Mouse (Mus musculus) T-helper 17 cell (primary cell): ENCODE measurements at regions not wholly inside any gene's neighbourhood (a gene's known extent, or its start where the extent isn't known, plus 50 kb on each side); places are given as distances from the start of the nearest gene placed in this dataset.

Experiments
- in situ Hi-C, 2 experiments: fragments of 300-600 bp; cut with MboI, MseI; formaldehyde crosslinking; loops; 1 replicate in 1 of 2; 2 replicates in 1 of 2; pipeline ENCODE4 v1.15.1; 2025; ENCODE audit warnings: high pct_unique_total_duplicates in 2 of 2

GRCm38 (mm10) chr5:148742158-148742835 lies 186.8 kb downstream of the Katnal1 start:
- in situ Hi-C loops = no loop called here

- in situ Hi-C loops = no loop called here
Observed at GRCm38 (mm10) chr5:148741267-148742004, 187.7 kb downstream of the Katnal1 start.

GRCm38 (mm10) chr5:148740366-148741266 lies 188.0 kb upstream of the Ubl3 start:
- in situ Hi-C loops = no loop called here

GRCm38 (mm10) chr5:148739672-148740071 lies 187.1 kb upstream of the Ubl3 start:
- in situ Hi-C loops = no loop called here

- in situ Hi-C loops = no loop called here
Observed at GRCm38 (mm10) chr5:148739141-148739540, 186.6 kb upstream of the Ubl3 start.

- in situ Hi-C loops = no loop called here
Observed at GRCm38 (mm10) chr5:148729541-148729940, 177.0 kb upstream of the Ubl3 start.

- in situ Hi-C loops = no loop called here
Observed at GRCm38 (mm10) chr5:148728492-148728891, 175.9 kb upstream of the Ubl3 start.

- in situ Hi-C loops = no loop called here
Observed at GRCm38 (mm10) chr5:148726442-148726841, 173.9 kb upstream of the Ubl3 start.

GRCm38 (mm10) chr5:148724470-148724869 lies 171.9 kb upstream of the Ubl3 start:
- in situ Hi-C loops = no loop called here

GRCm38 (mm10) chr5:148723677-148724227 lies 171.2 kb upstream of the Ubl3 start:
- in situ Hi-C loops = no loop called here

- in situ Hi-C loops = no loop called here
Observed at GRCm38 (mm10) chr5:148720604-148721003, 168.0 kb upstream of the Ubl3 start.

- in situ Hi-C loops = no loop called here
Observed at GRCm38 (mm10) chr5:148716633-148717032, 164.0 kb upstream of the Ubl3 start.

GRCm38 (mm10) chr5:148715218-148715991 lies 162.8 kb upstream of the Ubl3 start:
- in situ Hi-C loops = no loop called here

- in situ Hi-C loops = no loop called here
Observed at GRCm38 (mm10) chr5:148714807-148715206, 162.2 kb upstream of the Ubl3 start.

- in situ Hi-C loops = no loop called here
Observed at GRCm38 (mm10) chr5:148713796-148714195, 161.2 kb upstream of the Ubl3 start.

GRCm38 (mm10) chr5:148713039-148713438 lies 160.4 kb upstream of the Ubl3 start:
- in situ Hi-C loops = no loop called here

- in situ Hi-C loops = no loop called here
Observed at GRCm38 (mm10) chr5:148711570-148711969, 159.0 kb upstream of the Ubl3 start.

- in situ Hi-C loops = loop anchor here in 1 of 2 experiments (10.0 kb wide), 2 partner anchors 1104 to 1246 kb away; no protein-coding TSS in a partner anchor
Observed at GRCm38 (mm10) chr5:148709111-148709771, 156.7 kb upstream of the Ubl3 start.

GRCm38 (mm10) chr5:148708014-148708741 lies 155.6 kb upstream of the Ubl3 start:
- in situ Hi-C loops = loop anchor here in 1 of 2 experiments (10.0 kb wide), 2 partner anchors 1103 to 1247 kb away; no protein-coding TSS in a partner anchor
